Mouse (Mus musculus): ENCODE results near the gene Syce2. TPM values are rescaled to one million over a fixed set of nuclear protein-coding genes. Genes with fewer than 3 reads are reported as not detected.
A peak's percentile ranks its signal among the peaks of the same experiment; 100 is the strongest.

Gene Syce2
- polyA plus RNA-seq, 1 experiment from 2014 or later: 71.5 TPM

GRCm38 (mm10) chr8:84888280-84888679, 16.4 kb downstream of the Syce2 start:
- H3K4me1 ChIP-seq (ENCODE audit: control insufficient read depth, insufficient read depth, low read length): peaks cover 6% of the 10 kb centered on the region
- no peak overlapping the region for H3K4me3 ChIP-seq (ENCODE audit: low read depth, low read length)
- ATAC-seq (no peak), DNase-seq (ENCODE audit: low spot score) (no peak)
- H3K9me3 ChIP-seq (replicated peaks; ENCODE audit: control insufficient read depth, low read length): no peaks in the 10 kb centered on the region
- no peak overlapping the region for H3K27ac ChIP-seq (ENCODE audit: low read depth, low read length)
- H3K27me3 ChIP-seq (replicated peaks; ENCODE audit: control insufficient read depth, insufficient read depth, low read length): no peaks in the 10 kb centered on the region
- H3K9ac ChIP-seq (ENCODE audit: low read length): no peak overlapping the region
- peaks cover 44% of the 10 kb centered on the region for H3K36me3 ChIP-seq (ENCODE audit: control insufficient read depth, insufficient read depth, low read length)
- no peak overlapping the region for H3K4me2 ChIP-seq (ENCODE audit: low read length)
- 93% methylated on average over 3 of the region's 3 CpGs for WGBS

GRCm38 (mm10) chr8:84889141-84889540, 17.2 kb downstream of the Syce2 start:
- Histone ChIP-seq H3K36me3 (ENCODE audit: control insufficient read depth, insufficient read depth, low read length) (peaks cover 44% of the 10 kb centered on the region), H3K4me1 (ENCODE audit: control insufficient read depth, insufficient read depth, low read length) (peaks cover 6% of the 10 kb centered on the region), H3K9me3 (replicated peaks; ENCODE audit: control insufficient read depth, low read length) (no peaks in the 10 kb centered on the region), H3K9ac (ENCODE audit: low read length) (no peak overlapping the region), H3K27me3 (replicated peaks; ENCODE audit: control insufficient read depth, insufficient read depth, low read length) (no peaks in the 10 kb centered on the region), H3K4me3 (ENCODE audit: low read depth, low read length) (no peak overlapping the region), H3K27ac (ENCODE audit: low read depth, low read length) (no peak overlapping the region), H3K4me2 (ENCODE audit: low read length) (no peak overlapping the region)
- DNase-seq (ENCODE audit: low spot score) (no peak), ATAC-seq (no peak)
- 100% methylated on average over 1 of the region's 1 CpGs for WGBS

- Histone ChIP-seq H3K9me3 (replicated peaks; ENCODE audit: control insufficient read depth, low read length) (no peaks in the 10 kb centered on the region), H3K27ac (ENCODE audit: low read depth, low read length) (no peak overlapping the region; the same call in 1 of the 2 replicates), H3K36me3 (ENCODE audit: control insufficient read depth, insufficient read depth, low read length) (peaks cover 20% of the 10 kb centered on the region), H3K4me2 (ENCODE audit: low read length) (peak overlapping the region; percentile 94), H3K27me3 (replicated peaks; ENCODE audit: control insufficient read depth, insufficient read depth, low read length) (no peaks in the 10 kb centered on the region), H3K4me3 (ENCODE audit: low read depth, low read length) (peak overlapping the region; percentile 61), H3K4me1 (ENCODE audit: control insufficient read depth, insufficient read depth, low read length) (peaks cover 6% of the 10 kb centered on the region), H3K9ac (ENCODE audit: low read length) (peak overlapping the region; percentile 76)
- DNase-seq (ENCODE audit: low spot score): no peak
- no peak; the same call in 1 of the 2 replicates for ATAC-seq
- WGBS: 11% methylated on average over 31 of the region's 31 CpGs
Observed at GRCm38 (mm10) chr8:84892993-84893708, 21.2 kb downstream of the Syce2 start.

GRCm38 (mm10) chr8:84893709-84894134, 21.8 kb downstream of the Syce2 start, which contains the start of gene Gcdh:
Gene Gcdh, minus strand, starts transcription at chr8:84893921.
- Histone ChIP-seq H3K9ac (ENCODE audit: low read length) (peak within 1 kb of the TSS; percentile 76), H3K27me3 (replicated peaks; ENCODE audit: control insufficient read depth, insufficient read depth, low read length) (no peaks in the 10 kb centered on the region), H3K4me3 (ENCODE audit: low read depth, low read length) (peak within 1 kb of the TSS; percentile 61), H3K4me2 (ENCODE audit: low read length) (peak within 1 kb of the TSS; percentile 94), H3K36me3 (ENCODE audit: control insufficient read depth, insufficient read depth, low read length) (peaks cover 14% of the 10 kb centered on the region; the same call in 1 of the 2 replicates), H3K9me3 (replicated peaks; ENCODE audit: control insufficient read depth, low read length) (no peaks in the 10 kb centered on the region), H3K27ac (ENCODE audit: low read depth, low read length) (no peak within 1 kb of the TSS; the same call in 1 of the 2 replicates), H3K4me1 (ENCODE audit: control insufficient read depth, insufficient read depth, low read length) (peaks cover 6% of the 10 kb centered on the region)
- ATAC-seq: peak; percentile 100
- under 1% methylated on average over 11 of the region's 11 CpGs for WGBS
- peak; percentile 98 for DNase-seq (ENCODE audit: low spot score)

GRCm38 (mm10) chr8:84895963-84896362, 24.1 kb downstream of the Syce2 start:
- H3K4me2 ChIP-seq (ENCODE audit: low read length): no peak overlapping the region
- 0 out of 2 replicates have a peak, but pooled peaks cover under 1% of the 10 kb centered on the region for H3K36me3 ChIP-seq (ENCODE audit: control insufficient read depth, insufficient read depth, low read length)
- H3K4me3 ChIP-seq (ENCODE audit: low read depth, low read length): no peak overlapping the region
- 86% methylated on average over 5 of the region's 5 CpGs for WGBS
- H3K4me1 ChIP-seq (ENCODE audit: control insufficient read depth, insufficient read depth, low read length): peaks cover 6% of the 10 kb centered on the region
- H3K9ac ChIP-seq (ENCODE audit: low read length): no peak overlapping the region
- no peak overlapping the region for H3K27ac ChIP-seq (ENCODE audit: low read depth, low read length)
- no peaks in the 10 kb centered on the region for H3K9me3 ChIP-seq (replicated peaks; ENCODE audit: control insufficient read depth, low read length)
- DNase-seq (ENCODE audit: low spot score) (no peak), ATAC-seq (no peak)
- H3K27me3 ChIP-seq (replicated peaks; ENCODE audit: control insufficient read depth, insufficient read depth, low read length): no peaks in the 10 kb centered on the region

- H3K9me3 ChIP-seq (replicated peaks; ENCODE audit: control insufficient read depth, low read length): no peaks in the 10 kb centered on the region
- H3K4me1 ChIP-seq (ENCODE audit: control insufficient read depth, insufficient read depth, low read length): peaks cover 6% of the 10 kb centered on the region
- ATAC-seq (no peak), DNase-seq (ENCODE audit: low spot score) (no peak)
- H3K9ac ChIP-seq (ENCODE audit: low read length): no peak overlapping the region
- no peaks in the 10 kb centered on the region for H3K36me3 ChIP-seq (ENCODE audit: control insufficient read depth, insufficient read depth, low read length)
- no peak overlapping the region for H3K4me3 ChIP-seq (ENCODE audit: low read depth, low read length)
- H3K4me2 ChIP-seq (ENCODE audit: low read length): no peak overlapping the region
- WGBS: 72% methylated on average over 4 of the region's 4 CpGs
- H3K27ac ChIP-seq (ENCODE audit: low read depth, low read length): no peak overlapping the region
- no peaks in the 10 kb centered on the region for H3K27me3 ChIP-seq (replicated peaks; ENCODE audit: control insufficient read depth, insufficient read depth, low read length)
Observed at GRCm38 (mm10) chr8:84901071-84901470, 29.2 kb downstream of the Syce2 start.

GRCm38 (mm10) chr8:84901752-84902151, 29.8 kb downstream of the Syce2 start, which contains the start of gene Klf1:
Gene Klf1, plus strand, starts transcription at chr8:84901928.
- peak within 1 kb of the TSS; percentile 72 for H3K9ac ChIP-seq (ENCODE audit: low read length)
- no peaks in the 10 kb centered on the region for H3K9me3 ChIP-seq (replicated peaks; ENCODE audit: control insufficient read depth, low read length)
- WGBS: 72% methylated on average over 3 of the region's 3 CpGs
- peak within 1 kb of the TSS; percentile 92 for H3K4me2 ChIP-seq (ENCODE audit: low read length)
- no peak for DNase-seq (ENCODE audit: low spot score)
- H3K4me3 ChIP-seq (ENCODE audit: low read depth, low read length): peak within 1 kb of the TSS; percentile 48
- peaks cover 6% of the 10 kb centered on the region for H3K4me1 ChIP-seq (ENCODE audit: control insufficient read depth, insufficient read depth, low read length)
- no peak for ATAC-seq
- H3K36me3 ChIP-seq (ENCODE audit: control insufficient read depth, insufficient read depth, low read length): no peaks in the 10 kb centered on the region
- H3K27ac ChIP-seq (ENCODE audit: low read depth, low read length): no peak within 1 kb of the TSS
- H3K27me3 ChIP-seq (replicated peaks; ENCODE audit: control insufficient read depth, insufficient read depth, low read length): no peaks in the 10 kb centered on the region

- Histone ChIP-seq H3K4me1 (ENCODE audit: control insufficient read depth, insufficient read depth, low read length) (peaks cover 6% of the 10 kb centered on the region), H3K36me3 (ENCODE audit: control insufficient read depth, insufficient read depth, low read length) (no peaks in the 10 kb centered on the region), H3K27ac (ENCODE audit: low read depth, low read length) (no peak overlapping the region), H3K4me2 (ENCODE audit: low read length) (peak overlapping the region; percentile 92), H3K9ac (ENCODE audit: low read length) (peak overlapping the region; percentile 72), H3K4me3 (ENCODE audit: low read depth, low read length) (peak overlapping the region; percentile 48), H3K9me3 (replicated peaks; ENCODE audit: control insufficient read depth, low read length) (no peaks in the 10 kb centered on the region), H3K27me3 (replicated peaks; ENCODE audit: control insufficient read depth, insufficient read depth, low read length) (no peaks in the 10 kb centered on the region)
- no peak for DNase-seq (ENCODE audit: low spot score)
- no peak; the same call in 1 of the 2 replicates for ATAC-seq
- WGBS: 3% methylated on average over 24 of the region's 24 CpGs
Observed at GRCm38 (mm10) chr8:84902367-84902919, 30.5 kb downstream of the Syce2 start.

Measured in forebrain, embryonic 14.5 days (tissue).